Mouse (Mus musculus) hindbrain, embryonic 15.5 days (tissue): ENCODE data around the gene Cachd1. TPM values are rescaled to one million over a fixed set of nuclear protein-coding genes. Genes with fewer than 3 reads are reported as not detected.

Source experiments
- ATAC-seq: fragments of 200-750 bp; cut with Nextera tagmentation; 2 replicates; pipeline ENCODE4 v1.8.0; 2017; ENCODE audit warnings: low read depth, moderate number of reproducible peaks, moderate TSS enrichment; ENCODE audit not compliant: low FRiP score
- H3K27ac ChIP-seq: fragments of 300-500 bp; sonication (generic); replicated peaks from 2 replicates; pipeline ENCODE4 v1.5.1; 2015; ENCODE audit warnings: mild to moderate bottlenecking, inconsistent platforms
- H3K27me3 ChIP-seq: fragments of 300-500 bp; sonication (generic); 2 replicates; pipeline ENCODE4 v1.6.1; 2015; ENCODE audit warnings: control low read depth, inconsistent platforms
- H3K36me3 ChIP-seq: fragments of 300-500 bp; sonication (generic); 2 replicates; pipeline ENCODE4 v1.6.1; 2015; ENCODE audit warnings: control low read depth, inconsistent platforms
- H3K4me1 ChIP-seq: fragments of 300-500 bp; sonication (generic); replicated peaks from 2 replicates; pipeline ENCODE4 v1.6.1; 2015; ENCODE audit warnings: control low read depth, inconsistent platforms
- H3K4me2 ChIP-seq: fragments of 300-500 bp; sonication (generic); 2 replicates; pipeline ENCODE4 v1.6.1; 2015; ENCODE audit warnings: moderate library complexity, mild to moderate bottlenecking, inconsistent platforms
- H3K4me3 ChIP-seq: fragments of 300-500 bp; sonication (generic); 2 replicates; pipeline ENCODE4 v1.5.1; 2015; ENCODE audit warnings: mild to moderate bottlenecking, inconsistent platforms
- H3K9ac ChIP-seq: fragments of 300-500 bp; sonication (generic); 2 replicates; pipeline ENCODE4 v1.6.1; 2015; ENCODE audit warnings: inconsistent platforms
- H3K9me3 ChIP-seq: fragments of 300-500 bp; sonication (generic); 2 replicates; pipeline ENCODE4 v1.6.1; 2016; ENCODE audit warnings: control low read depth, inconsistent platforms
- WGBS: fragments of 180-500 bp; shearing (Covaris S2); methylation state at CpG from one replicate; pipeline ENCODE4 v1.1.7; 2015; 5-methylcytosine and 5-hydroxymethylcytosine counted together
- polyA plus RNA-seq: library from polyadenylated mRNA; unstranded; fragments of >200 nt; fragmentation: Nextera tagmentation; extraction: Ambion mirVana; gene quantifications from 2 replicates; pipeline ENCODE4 v1.2.1, GENCODE M21; 2015

Cachd1 gene
- polyA plus RNA-seq, 1 experiment from 2014 or later, result 21.9 TPM

DNA sequence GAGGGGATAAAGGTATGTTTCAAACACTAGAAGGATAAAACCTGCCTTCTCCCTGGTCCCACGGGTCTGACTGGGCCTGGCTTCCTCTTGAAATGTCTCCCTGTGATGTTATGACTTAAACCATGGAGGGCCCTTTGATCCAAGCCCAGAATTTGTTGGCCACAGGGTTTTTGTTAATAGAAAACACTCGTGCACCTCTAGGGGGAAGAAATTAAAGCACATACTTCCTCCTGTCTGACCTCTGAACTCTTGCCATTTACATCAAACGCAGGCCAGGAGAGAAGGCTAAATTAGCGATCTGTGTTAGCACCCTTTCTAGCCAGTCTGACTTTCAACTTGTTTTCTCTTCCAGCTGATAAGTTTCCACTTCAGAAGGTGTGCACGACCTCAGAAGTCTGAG is 19.0 kb downstream of the Cachd1 start:
- ATAC-seq, result no peak
- Histone ChIP-seq H3K36me3 (no peaks in the 10 kb centered on the region), H3K27me3 (no peaks in the 10 kb centered on the region), H3K4me1 (peaks cover 29% of the 10 kb centered on the region), H3K9me3 (no peaks in the 10 kb centered on the region), H3K9ac (no peak overlapping the region), H3K4me3 (no peak overlapping the region), H3K27ac (no peak overlapping the region), H3K4me2 (no peak overlapping the region)
- 23% methylated on average over 5 of the region's 5 CpGs for WGBS

DNA sequence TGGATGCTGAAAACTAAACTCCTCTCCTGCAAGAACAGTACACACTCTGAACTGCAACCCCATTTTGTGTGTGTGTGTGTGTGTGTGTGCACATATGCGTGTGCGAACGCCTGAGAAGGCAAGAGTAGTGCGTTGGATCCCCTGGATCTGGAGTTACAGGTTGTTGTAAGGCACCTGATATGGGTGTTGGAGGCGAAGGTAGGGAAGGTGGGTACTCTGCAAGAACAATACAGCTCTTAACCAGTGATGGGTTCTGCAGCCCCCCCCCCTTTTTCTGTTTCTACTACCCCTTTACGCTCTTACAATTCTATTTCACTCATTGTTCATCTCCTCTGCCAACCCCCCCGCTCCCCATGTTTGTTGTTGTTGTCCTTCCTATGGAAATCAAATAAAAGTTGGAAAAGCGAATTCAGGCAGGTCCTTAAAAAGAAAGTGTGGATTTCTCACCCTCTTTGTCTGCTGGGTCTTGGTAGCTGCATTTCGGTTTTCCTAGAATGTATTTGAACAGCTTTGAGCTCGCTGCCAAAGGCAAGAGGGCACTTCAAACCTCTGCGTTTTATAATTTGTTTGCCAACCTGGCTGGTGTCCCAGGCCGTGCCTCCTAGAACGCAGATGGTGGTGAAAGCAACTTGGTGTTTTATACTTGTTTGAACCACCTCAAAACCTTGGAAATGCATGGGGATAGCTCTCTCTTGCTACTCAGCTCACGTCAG is 24.4 kb downstream of the Cachd1 start:
- no peaks in the 10 kb centered on the region for H3K9me3 ChIP-seq
- no peak for ATAC-seq
- no peaks in the 10 kb centered on the region for H3K36me3 ChIP-seq
- H3K27ac ChIP-seq, result no peak overlapping the region
- WGBS, result 73% methylated on average over 14 of the region's 14 CpGs
- H3K4me3 ChIP-seq, result no peak overlapping the region
- no peak overlapping the region for H3K9ac ChIP-seq
- peaks cover 27% of the 10 kb centered on the region for H3K4me1 ChIP-seq
- H3K4me2 ChIP-seq, result no peak overlapping the region
- H3K27me3 ChIP-seq, result no peaks in the 10 kb centered on the region

DNA sequence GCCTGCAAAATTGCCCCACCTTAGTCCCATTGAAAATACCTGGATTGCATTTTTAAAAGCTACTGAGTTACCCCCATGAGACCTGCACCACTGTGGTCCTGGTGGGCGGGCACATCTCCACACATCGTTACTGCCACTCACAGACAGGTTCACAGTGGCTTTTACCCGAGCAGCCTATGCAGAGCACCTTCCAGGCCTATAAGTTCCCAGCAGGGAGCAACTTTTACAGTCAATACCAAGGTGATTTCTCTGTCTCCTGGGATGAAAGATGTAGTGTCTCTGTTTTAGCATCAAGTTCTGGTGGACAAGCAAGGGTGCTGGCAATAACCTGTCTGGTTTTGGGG is 24.9 kb downstream of the Cachd1 start:
- Histone ChIP-seq H3K4me3 (no peak overlapping the region), H3K9ac (no peak overlapping the region), H3K4me1 (peaks cover 24% of the 10 kb centered on the region), H3K36me3 (no peaks in the 10 kb centered on the region), H3K9me3 (no peaks in the 10 kb centered on the region), H3K4me2 (no peak overlapping the region), H3K27me3 (no peaks in the 10 kb centered on the region), H3K27ac (no peak overlapping the region)
- 62% methylated on average over 3 of the region's 3 CpGs for WGBS
- 0 out of 2 replicates have a peak, but pooled peaks have one; percentile 54 for ATAC-seq

DNA sequence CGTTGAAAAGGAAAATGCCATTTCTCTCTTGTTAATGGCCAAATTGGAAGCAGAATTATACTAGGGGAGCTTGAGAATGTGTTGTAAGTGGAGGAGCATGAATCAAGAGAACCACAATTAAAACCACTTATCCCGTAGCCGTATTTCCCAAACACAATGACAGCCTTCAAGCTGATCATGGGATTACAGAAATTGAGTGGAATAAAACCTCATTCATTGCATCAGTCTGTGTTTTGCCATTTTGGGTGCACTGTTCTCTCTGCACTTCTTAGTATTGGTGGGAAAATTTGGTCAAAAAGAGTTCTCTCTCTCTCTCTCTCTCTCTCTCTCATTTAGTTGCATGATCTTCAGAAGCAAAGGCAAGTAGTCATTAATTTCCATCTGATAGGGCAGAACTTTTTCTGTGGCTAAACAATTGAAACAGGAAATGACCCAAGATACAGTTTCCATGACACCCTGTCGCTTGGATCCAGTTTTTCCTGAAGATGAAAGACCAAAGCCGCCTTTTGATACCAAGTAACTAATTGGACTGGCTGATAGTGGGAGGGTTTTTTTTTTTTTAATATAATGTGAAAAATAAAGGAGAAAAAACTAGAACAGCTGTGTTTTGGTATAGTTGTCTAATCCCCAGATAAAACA is 34.7 kb downstream of the Cachd1 start:
- H3K36me3 ChIP-seq, result no peaks in the 10 kb centered on the region
- no peak overlapping the region for H3K9ac ChIP-seq
- peaks cover 22% of the 10 kb centered on the region for H3K4me1 ChIP-seq
- WGBS, result 18% methylated on average over 5 of the region's 5 CpGs
- 0 out of 2 replicates have a peak overlapping the region, but pooled peaks have one; percentile 1 for H3K27ac ChIP-seq
- no peaks in the 10 kb centered on the region for H3K9me3 ChIP-seq
- H3K4me3 ChIP-seq, result no peak overlapping the region
- H3K27me3 ChIP-seq, result no peaks in the 10 kb centered on the region
- no peak for ATAC-seq
- peak overlapping the region; percentile 21; the same call in 1 of the 2 replicates for H3K4me2 ChIP-seq

DNA sequence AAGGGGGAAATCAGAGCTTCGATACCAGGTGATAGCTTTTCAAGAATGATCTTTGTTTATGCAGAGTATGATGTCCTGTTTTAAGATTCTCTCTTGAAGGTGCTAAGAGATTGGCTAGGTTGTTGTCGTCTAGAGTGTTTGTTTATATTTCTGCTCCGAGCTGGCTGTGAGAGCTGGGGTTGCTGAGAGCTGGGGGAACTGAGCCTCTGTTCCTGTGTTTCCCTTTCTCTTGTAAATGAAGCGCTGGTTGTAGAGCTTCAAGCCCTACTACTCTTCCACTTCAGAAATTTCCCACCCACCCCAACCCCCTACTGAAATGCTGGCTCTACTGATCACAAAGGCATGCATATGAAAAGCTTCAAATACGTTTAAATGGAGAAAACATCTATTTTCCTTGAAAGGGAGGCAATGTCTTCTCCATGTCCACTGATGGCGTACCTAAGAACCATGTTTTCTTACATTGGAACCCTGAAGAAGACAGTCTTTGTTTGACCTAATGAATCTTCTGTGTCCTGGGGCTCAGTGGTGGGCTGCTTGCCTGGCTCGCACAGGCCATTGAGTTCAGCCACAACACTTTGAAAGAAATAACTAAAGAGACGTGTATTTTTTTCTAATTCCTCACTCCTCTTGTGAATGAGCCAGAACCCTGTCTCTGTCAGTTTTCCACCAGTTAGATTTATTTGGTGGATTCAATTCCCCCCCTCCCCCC is 35.5 kb downstream of the Cachd1 start:
- H3K9me3 ChIP-seq, result no peaks in the 10 kb centered on the region
- peak overlapping the region; percentile 21 for H3K4me2 ChIP-seq
- no peaks in the 10 kb centered on the region for H3K36me3 ChIP-seq
- peaks cover 22% of the 10 kb centered on the region for H3K4me1 ChIP-seq
- H3K27me3 ChIP-seq, result no peaks in the 10 kb centered on the region
- no peak overlapping the region for H3K4me3 ChIP-seq
- WGBS, result 25% methylated on average over 8 of the region's 8 CpGs
- no peak overlapping the region for H3K9ac ChIP-seq
- peak; percentile 42; the same call in 1 of the 2 replicates for ATAC-seq
- 0 out of 2 replicates have a peak overlapping the region, but pooled peaks have one; percentile 3 for H3K27ac ChIP-seq

DNA sequence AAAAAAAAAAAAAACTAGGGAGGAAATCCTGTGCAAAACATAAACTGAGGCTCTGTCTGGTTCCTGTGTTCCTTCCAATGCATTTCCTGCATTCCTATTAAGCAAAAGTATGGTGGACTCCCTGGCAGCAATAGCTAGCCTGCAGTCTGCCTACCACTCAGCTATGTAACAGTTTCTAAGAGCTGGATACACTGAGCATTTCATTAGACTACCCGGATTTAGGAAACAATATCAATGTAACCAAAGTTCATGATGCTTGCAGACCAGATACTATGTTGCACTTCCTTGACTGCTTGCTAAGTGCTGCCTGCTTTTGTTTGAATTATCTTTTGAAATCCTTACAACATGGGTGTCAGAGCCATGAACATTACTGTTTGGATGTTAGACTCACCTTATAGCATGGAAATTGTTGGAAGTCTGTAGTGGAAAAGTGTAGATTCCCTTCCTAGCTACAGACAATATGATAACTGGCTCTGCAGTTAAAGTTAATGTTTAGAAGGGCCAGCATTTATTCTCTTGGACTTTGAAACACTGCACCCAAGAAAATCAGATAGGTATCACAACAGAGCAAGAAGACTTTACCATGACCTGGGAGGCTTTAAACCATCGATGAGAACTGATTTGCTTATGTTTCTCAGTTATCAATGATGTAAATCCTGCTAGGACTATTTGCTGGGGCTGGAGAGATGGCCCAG is 37.4 kb downstream of the Cachd1 start:
- peaks cover 22% of the 10 kb centered on the region for H3K4me1 ChIP-seq
- no peak overlapping the region for H3K27ac ChIP-seq
- no peak overlapping the region for H3K4me3 ChIP-seq
- H3K36me3 ChIP-seq, result no peaks in the 10 kb centered on the region
- H3K4me2 ChIP-seq, result no peak overlapping the region
- no peaks in the 10 kb centered on the region for H3K9me3 ChIP-seq
- WGBS, result 91% methylated on average over 2 of the region's 2 CpGs
- H3K9ac ChIP-seq, result no peak overlapping the region
- ATAC-seq, result no peak
- H3K27me3 ChIP-seq, result no peaks in the 10 kb centered on the region

DNA sequence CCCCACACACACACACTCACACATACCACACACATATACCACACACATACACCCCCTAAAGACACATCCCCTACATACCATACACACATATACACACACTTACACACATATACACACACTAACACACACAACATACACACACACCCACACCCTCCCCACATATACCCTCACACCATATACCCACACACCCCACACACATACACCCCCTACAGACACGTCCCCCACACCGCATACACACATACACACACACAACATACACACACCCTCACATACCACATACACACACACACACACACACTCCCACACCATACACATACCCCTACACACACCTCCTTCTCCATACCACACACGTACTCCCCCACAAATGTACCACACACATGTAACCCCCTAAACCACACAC is 42.8 kb downstream of the Cachd1 start:
- H3K4me3 ChIP-seq, result no peak overlapping the region
- no peaks in the 10 kb centered on the region for H3K9me3 ChIP-seq
- no peak overlapping the region for H3K4me2 ChIP-seq
- H3K27me3 ChIP-seq, result no peaks in the 10 kb centered on the region
- no peak overlapping the region for H3K27ac ChIP-seq
- H3K4me1 ChIP-seq, result peaks cover 4% of the 10 kb centered on the region; the same call in 1 of the 2 replicates
- no peaks in the 10 kb centered on the region for H3K36me3 ChIP-seq
- WGBS, result 98% methylated on average over 3 of the region's 3 CpGs
- H3K9ac ChIP-seq, result no peak overlapping the region
- ATAC-seq, result no peak

DNA sequence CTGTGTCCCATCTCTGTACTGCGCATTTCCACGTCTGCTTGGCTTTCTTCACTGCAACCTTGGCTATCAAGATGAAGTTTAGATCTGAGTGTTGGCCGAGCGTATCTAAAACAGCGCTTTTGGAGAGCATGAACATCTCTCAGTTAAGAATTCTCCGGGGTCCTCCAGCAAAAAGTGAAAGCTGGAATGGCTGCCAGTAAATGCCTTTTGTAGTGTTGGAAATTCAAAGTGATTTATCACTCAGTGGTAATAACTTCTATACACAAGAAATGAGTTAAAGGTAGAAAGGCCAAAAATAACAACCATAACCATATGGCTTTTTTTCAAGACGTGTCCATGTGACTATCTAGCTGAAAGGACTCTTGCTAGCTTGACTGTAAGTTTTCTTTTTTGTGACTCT is 46.1 kb downstream of the Cachd1 start:
- H3K27ac ChIP-seq, result no peak overlapping the region
- no peak overlapping the region for H3K9ac ChIP-seq
- H3K4me3 ChIP-seq, result no peak overlapping the region
- no peaks in the 10 kb centered on the region for H3K9me3 ChIP-seq
- peaks cover 16% of the 10 kb centered on the region for H3K4me1 ChIP-seq
- H3K4me2 ChIP-seq, result no peak overlapping the region
- ATAC-seq, result no peak
- H3K27me3 ChIP-seq, result no peaks in the 10 kb centered on the region
- WGBS, result 80% methylated on average over 7 of the region's 7 CpGs
- H3K36me3 ChIP-seq, result no peaks in the 10 kb centered on the region

DNA sequence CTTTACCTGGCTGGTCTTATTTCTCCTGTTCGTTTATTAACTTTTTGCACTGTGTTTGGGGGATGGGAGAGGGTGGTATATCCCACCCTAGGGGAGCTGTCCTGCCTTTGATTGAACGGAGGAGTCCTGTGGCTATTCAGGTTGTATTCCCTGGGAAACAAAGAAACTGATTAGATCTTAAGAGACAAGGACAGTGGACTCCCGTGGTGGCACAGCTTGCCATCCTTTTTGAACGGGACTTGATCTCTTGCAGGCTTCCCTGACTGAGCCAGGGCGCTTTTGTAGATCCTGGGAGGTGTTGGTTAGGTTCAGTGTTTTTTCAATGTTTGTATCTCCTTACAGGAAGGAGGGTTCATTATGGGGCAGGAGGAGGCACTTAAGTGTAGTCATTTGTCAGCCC is 50.9 kb downstream of the Cachd1 start:
- H3K9me3 ChIP-seq, result no peaks in the 10 kb centered on the region
- no peaks in the 10 kb centered on the region for H3K27me3 ChIP-seq
- ATAC-seq, result no peak
- H3K4me1 ChIP-seq, result peaks cover 35% of the 10 kb centered on the region
- 15% methylated on average over 5 of the region's 5 CpGs for WGBS
- no peak overlapping the region for H3K4me2 ChIP-seq
- no peak overlapping the region for H3K9ac ChIP-seq
- H3K27ac ChIP-seq, result no peak overlapping the region
- no peak overlapping the region for H3K4me3 ChIP-seq
- no peaks in the 10 kb centered on the region for H3K36me3 ChIP-seq

DNA sequence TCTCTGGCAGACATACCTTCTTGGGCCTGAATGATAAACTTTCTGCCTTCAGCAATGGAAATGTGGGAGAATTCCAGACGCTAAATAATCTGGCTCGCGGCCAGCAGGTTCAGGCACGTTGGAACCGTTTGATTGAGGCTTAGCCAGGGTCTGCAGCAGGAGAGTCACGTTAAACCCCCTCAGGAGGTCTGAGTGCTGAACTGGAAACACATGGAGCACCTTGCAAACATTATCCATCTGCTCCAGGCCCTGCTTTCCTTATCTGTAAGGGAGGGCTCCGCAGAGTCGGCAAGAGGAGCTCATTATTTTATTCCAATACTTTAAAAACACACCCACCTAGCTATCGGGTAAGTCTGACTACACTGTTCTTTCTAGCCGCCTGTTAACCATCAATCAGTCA is 52.3 kb downstream of the Cachd1 start:
- 7% methylated on average over 10 of the region's 10 CpGs for WGBS
- ATAC-seq, result peak; percentile 68; the same call in 1 of the 2 replicates
- Histone ChIP-seq H3K4me3 (no peak overlapping the region), H3K4me1 (peaks cover 35% of the 10 kb centered on the region), H3K27me3 (no peaks in the 10 kb centered on the region), H3K36me3 (no peaks in the 10 kb centered on the region), H3K9me3 (no peaks in the 10 kb centered on the region), H3K27ac (no peak overlapping the region), H3K4me2 (no peak overlapping the region), H3K9ac (no peak overlapping the region)

DNA sequence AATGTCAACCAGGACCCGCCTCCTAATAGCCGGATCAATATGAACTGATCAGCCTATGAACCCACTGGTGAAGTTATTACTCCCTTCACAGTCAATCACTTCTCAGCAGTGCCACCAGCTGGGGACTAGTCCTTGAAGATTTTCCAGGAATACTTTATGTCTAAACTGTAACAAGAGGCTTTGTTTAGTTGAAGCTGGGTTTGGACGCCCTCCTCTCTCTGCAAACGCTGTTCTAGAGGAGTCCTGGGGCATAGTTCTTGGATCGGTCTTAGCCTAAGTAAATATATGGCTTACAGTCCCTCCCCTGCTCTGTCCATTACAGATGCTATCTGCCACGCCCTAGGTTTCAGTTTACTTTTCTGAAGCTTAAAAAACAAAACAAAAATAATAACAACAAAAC is 60.7 kb downstream of the Cachd1 start:
- WGBS, result 63% methylated on average over 6 of the region's 6 CpGs
- Histone ChIP-seq H3K36me3 (no peaks in the 10 kb centered on the region), H3K9ac (no peak overlapping the region), H3K4me3 (no peak overlapping the region), H3K4me2 (no peak overlapping the region), H3K27me3 (no peaks in the 10 kb centered on the region), H3K4me1 (peaks cover 11% of the 10 kb centered on the region), H3K9me3 (no peaks in the 10 kb centered on the region), H3K27ac (no peak overlapping the region)
- no peak for ATAC-seq

DNA sequence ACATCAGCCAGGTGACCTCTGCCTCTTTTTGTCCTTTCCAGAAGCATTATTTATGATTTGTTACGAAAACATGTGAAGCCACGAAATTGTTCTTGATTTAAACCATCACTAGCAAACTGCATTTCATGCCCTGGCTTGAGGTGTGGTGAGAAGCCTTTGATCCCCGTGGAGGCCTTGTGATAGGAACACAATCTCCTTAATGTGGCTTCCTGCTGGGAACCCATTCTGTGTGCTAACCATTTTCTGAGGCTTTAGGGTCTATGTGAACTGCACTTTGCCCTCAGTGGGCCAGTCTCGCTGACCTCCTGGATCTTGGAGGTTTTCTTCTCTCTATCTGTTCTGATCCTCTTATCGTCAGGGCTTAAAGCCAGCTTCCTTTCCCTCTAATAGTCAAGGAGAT is 66.2 kb downstream of the Cachd1 start:
- no peak overlapping the region for H3K4me3 ChIP-seq
- peaks cover 9% of the 10 kb centered on the region for H3K4me1 ChIP-seq
- H3K36me3 ChIP-seq, result no peaks in the 10 kb centered on the region
- H3K27ac ChIP-seq, result 0 out of 2 replicates have a peak overlapping the region, but pooled peaks have one; percentile 35
- no peaks in the 10 kb centered on the region for H3K9me3 ChIP-seq
- no peak overlapping the region for H3K4me2 ChIP-seq
- H3K9ac ChIP-seq, result no peak overlapping the region
- ATAC-seq, result no peak
- no peaks in the 10 kb centered on the region for H3K27me3 ChIP-seq
- 30% methylated on average over 5 of the region's 5 CpGs for WGBS
